Mouse (Mus musculus) adrenal gland, adult 8-10 months (tissue): ENCODE measurements around the gene Txnrd3. TPM values are rescaled to one million over a fixed set of nuclear protein-coding genes. Genes with fewer than 3 reads are reported as not detected.

Experiments
- DNase-seq: peaks from one replicate; pipeline ENCODE4 v3.0.0; 2022
- total RNA-seq, 4 experiments: library from RNA; stranded (reverse); gene quantifications; 2 replicates each; pipeline ENCODE4 v1.2.4; 2022

Txnrd3 gene
- 10 to 100 TPM in 3 of 4 experiments, 1 to 10 TPM in 1; 9.5 to 18.8 (median 14.4) TPM for total RNA-seq

- peak; percentile 91 for DNase-seq
These were observed at the start of gene Txnrd3 for GRCm38 (mm10) chr6:89643798-89644270. Gene Txnrd3, plus strand, starts transcription at chr6:89643988.

GRCm38 (mm10) chr6:89595018-89595776 lies 48.6 kb upstream of the Txnrd3 start, which contains the start of gene Chchd6:
Gene Chchd6, minus strand, starts transcription at chr6:89595652.
- DNase-seq, result peak; percentile 93

- DNase-seq, result no peak
These were observed 48.0 kb upstream of the Txnrd3 start for GRCm38 (mm10) chr6:89595777-89596146.

- DNase-seq, result no peak
These were observed 47.3 kb upstream of the Txnrd3 start for GRCm38 (mm10) chr6:89596510-89596909.

GRCm38 (mm10) chr6:89606096-89606495 lies 37.7 kb upstream of the Txnrd3 start:
- no peak for DNase-seq

- no peak for DNase-seq
These were observed 35.8 kb upstream of the Txnrd3 start for GRCm38 (mm10) chr6:89607999-89608398.

- DNase-seq, result no peak
These were observed 30.3 kb upstream of the Txnrd3 start for GRCm38 (mm10) chr6:89613336-89614106.

- no peak for DNase-seq
These were observed 29.7 kb upstream of the Txnrd3 start for GRCm38 (mm10) chr6:89614107-89614471.

- DNase-seq, result no peak
These were observed 29.0 kb upstream of the Txnrd3 start for GRCm38 (mm10) chr6:89614596-89615372.

- DNase-seq, result no peak
These were observed 28.4 kb upstream of the Txnrd3 start for GRCm38 (mm10) chr6:89615373-89615755.

- no peak for DNase-seq
These were observed 21.1 kb upstream of the Txnrd3 start for GRCm38 (mm10) chr6:89622647-89623046.

GRCm38 (mm10) chr6:89628045-89628785 lies 15.6 kb upstream of the Txnrd3 start:
- DNase-seq, result no peak

- peak; percentile 67 for DNase-seq
These were observed 11.8 kb upstream of the Txnrd3 start for GRCm38 (mm10) chr6:89631809-89632562.

- DNase-seq, result no peak
These were observed 10.7 kb upstream of the Txnrd3 start for GRCm38 (mm10) chr6:89633115-89633514.

- no peak for DNase-seq
These were observed 9.4 kb upstream of the Txnrd3 start for GRCm38 (mm10) chr6:89634400-89634799.

GRCm38 (mm10) chr6:89637977-89638376 lies 5.8 kb upstream of the Txnrd3 start:
- no peak for DNase-seq

- DNase-seq, result no peak
These were observed 4.8 kb upstream of the Txnrd3 start for GRCm38 (mm10) chr6:89639025-89639424.

- DNase-seq, result peak; percentile 93
These were observed 685 bp downstream of the Txnrd3 start for GRCm38 (mm10) chr6:89644271-89645075.

- DNase-seq, result no peak
These were observed 6.1 kb downstream of the Txnrd3 start for GRCm38 (mm10) chr6:89649897-89650296.

- DNase-seq, result no peak
These were observed 8.0 kb downstream of the Txnrd3 start for GRCm38 (mm10) chr6:89651770-89652169.
